Mouse (Mus musculus) liver, embryonic 15.5 days (tissue): ENCODE measurements around the gene 2310022B05Rik. TPM values are rescaled to one million over a fixed set of nuclear protein-coding genes. Genes with fewer than 3 reads are reported as not detected.

Experiments used
- ATAC-seq: fragments of 200-750 bp; cut with Nextera tagmentation; 2 replicates; pipeline ENCODE4 v1.8.0; 2017; ENCODE audit warnings: moderate number of reproducible peaks, mild to moderate bottlenecking, moderate library complexity; ENCODE audit not compliant: insufficient read depth
- H3K27ac ChIP-seq: fragments of 300-500 bp; sonication (generic); replicated peaks from 2 replicates; pipeline ENCODE4 v1.5.1; 2015; ENCODE audit warnings: mild to moderate bottlenecking, inconsistent platforms
- H3K27me3 ChIP-seq: fragments of 300-500 bp; sonication (generic); 2 replicates; pipeline ENCODE4 v1.6.1; 2015; ENCODE audit warnings: mild to moderate bottlenecking, inconsistent platforms
- H3K36me3 ChIP-seq: fragments of 300-500 bp; sonication (generic); replicated peaks from 2 replicates; pipeline ENCODE4 v1.6.1; 2015; ENCODE audit warnings: moderate library complexity, mild to moderate bottlenecking, inconsistent platforms
- H3K4me1 ChIP-seq: fragments of 300-500 bp; sonication (generic); replicated peaks from 2 replicates; pipeline ENCODE4 v1.6.1; 2015; ENCODE audit warnings: inconsistent platforms
- H3K4me2 ChIP-seq: fragments of 300-500 bp; sonication (generic); 2 replicates; pipeline ENCODE4 v1.6.1; 2015; ENCODE audit warnings: moderate library complexity, mild to moderate bottlenecking, inconsistent platforms
- H3K4me3 ChIP-seq: fragments of 300-500 bp; sonication (generic); replicated peaks from 2 replicates; pipeline ENCODE4 v1.5.1; 2015; ENCODE audit warnings: mild to moderate bottlenecking, inconsistent platforms
- H3K9ac ChIP-seq: fragments of 300-500 bp; sonication (generic); 2 replicates; pipeline ENCODE4 v1.6.1; 2015; ENCODE audit warnings: moderate library complexity, mild to moderate bottlenecking, inconsistent platforms
- H3K9me3 ChIP-seq: fragments of 300-500 bp; sonication (generic); replicated peaks from 2 replicates; pipeline ENCODE4 v1.6.1; 2016; ENCODE audit warnings: inconsistent platforms
- WGBS: fragments of 180-500 bp; shearing (Covaris S2); methylation state at CpG from one replicate; pipeline ENCODE4 v1.1.7; 2015; ENCODE audit warnings: mixed read lengths; ENCODE audit not compliant: insufficient replicate concordance; 5-methylcytosine and 5-hydroxymethylcytosine counted together
- polyA plus RNA-seq: library from polyadenylated mRNA; unstranded; fragments of >200 nt; fragmentation: Nextera tagmentation; extraction: Ambion mirVana; gene quantifications from 2 replicates; pipeline ENCODE4 v1.2.1, GENCODE M21; 2015

The 2310022B05Rik gene
- polyA plus RNA-seq, 1 experiment from 2014 or later, result 5.5 TPM

- no peak overlapping the region for H3K4me2 ChIP-seq
- 55% methylated on average over 13 of the region's 13 CpGs for WGBS
- ATAC-seq, result no peak
- H3K9me3 ChIP-seq, result no peaks in the 10 kb centered on the region
- H3K4me3 ChIP-seq, result no peak overlapping the region
- H3K9ac ChIP-seq, result no peak overlapping the region
- H3K27me3 ChIP-seq, result no peaks in the 10 kb centered on the region; the same call in 1 of the 2 replicates
- no peak overlapping the region for H3K27ac ChIP-seq
- H3K4me1 ChIP-seq, result no peaks in the 10 kb centered on the region
- H3K36me3 ChIP-seq, result no peaks in the 10 kb centered on the region
Measured at GRCm38 (mm10) chr8:124608239-124608971, 54.8 kb downstream of the 2310022B05Rik start.

GRCm38 (mm10) chr8:124604066-124604465 is 59.1 kb downstream of the 2310022B05Rik start:
- Histone ChIP-seq H3K4me3 (no peak overlapping the region), H3K27ac (no peak overlapping the region), H3K27me3 (no peaks in the 10 kb centered on the region; the same call in 1 of the 2 replicates), H3K36me3 (no peaks in the 10 kb centered on the region), H3K9me3 (no peaks in the 10 kb centered on the region), H3K4me1 (no peaks in the 10 kb centered on the region), H3K9ac (no peak overlapping the region), H3K4me2 (no peak overlapping the region)
- no peak for ATAC-seq
- WGBS, result 52% methylated on average over 5 of the region's 5 CpGs

- WGBS, result 42% methylated on average over 4 of the region's 4 CpGs
- peak; percentile 29; the same call in 1 of the 2 replicates for ATAC-seq
- H3K27ac ChIP-seq, result no peak overlapping the region
Measured at GRCm38 (mm10) chr8:124589393-124589792, 73.8 kb downstream of the 2310022B05Rik start.

GRCm38 (mm10) chr8:124586556-124586955 is 76.6 kb downstream of the 2310022B05Rik start:
- no peak overlapping the region for H3K4me2 ChIP-seq
- no peak overlapping the region for H3K9ac ChIP-seq
- WGBS, result 59% methylated on average over 2 of the region's 2 CpGs
- ATAC-seq, result no peak
- H3K36me3 ChIP-seq, result no peaks in the 10 kb centered on the region
- H3K27me3 ChIP-seq, result no peaks in the 10 kb centered on the region
- no peaks in the 10 kb centered on the region for H3K9me3 ChIP-seq
- H3K27ac ChIP-seq, result no peak overlapping the region
- no peak overlapping the region for H3K4me3 ChIP-seq
- peaks cover 8% of the 10 kb centered on the region; the same call in 1 of the 2 replicates for H3K4me1 ChIP-seq

More at GRCm38 (mm10) chr8:124589393-124589792, 73.8 kb downstream of the 2310022B05Rik start:
- no peak overlapping the region for H3K4me3 ChIP-seq
- H3K36me3 ChIP-seq, result no peaks in the 10 kb centered on the region
- no peak overlapping the region for H3K9ac ChIP-seq
- no peaks in the 10 kb centered on the region for H3K27me3 ChIP-seq
- H3K4me1 ChIP-seq, result peaks cover 8% of the 10 kb centered on the region; the same call in 1 of the 2 replicates
- H3K4me2 ChIP-seq, result no peak overlapping the region
- no peaks in the 10 kb centered on the region for H3K9me3 ChIP-seq

Other genes starting within 250 kb of the 2310022B05Rik start
- 0.15 TPM in 2 replicates for gene Pgbd5, start 223.7 kb downstream of the 2310022B05Rik start, polyA plus RNA-seq
- gene Cog2, start 142.6 kb downstream of the 2310022B05Rik start, polyA plus RNA-seq, result 16.2 and 16.5 TPM in 2 replicates
- gene Agt, start 93.7 kb downstream of the 2310022B05Rik start, polyA plus RNA-seq, result 183 and 228 TPM in 2 replicates
- 0.03 TPM in 1 of 2 replicates, not detected in the other for gene Capn9, start 87.3 kb downstream of the 2310022B05Rik start, polyA plus RNA-seq
- gene Ttc13, start 58.6 kb upstream of the 2310022B05Rik start, polyA plus RNA-seq, result 18.3 and 18.4 TPM in 2 replicates
- gene Arv1, start 58.8 kb upstream of the 2310022B05Rik start, polyA plus RNA-seq, result 4.9 and 5.3 TPM in 2 replicates
- 2.7 and 3.1 TPM in 2 replicates for gene Fam89a, start 88.5 kb upstream of the 2310022B05Rik start, polyA plus RNA-seq
- gene Trim67, start 129.7 kb upstream of the 2310022B05Rik start, polyA plus RNA-seq, result 0.01 and 0.02 TPM in 2 replicates
- 35.6 and 42.2 TPM in 2 replicates for gene Gnpat, start 199.7 kb upstream of the 2310022B05Rik start, polyA plus RNA-seq
- gene 2810004N23Rik, start 199.8 kb upstream of the 2310022B05Rik start, polyA plus RNA-seq, result 15.9 and 17.3 TPM in 2 replicates
- gene Exoc8, start 234.3 kb upstream of the 2310022B05Rik start, polyA plus RNA-seq, result 3.7 and 3.8 TPM in 2 replicates
- 6.1 and 6.4 TPM in 2 replicates for gene Sprtn, start 234.5 kb upstream of the 2310022B05Rik start, polyA plus RNA-seq